Mouse (Mus musculus) lung, embryonic 14.5 days (tissue): Measurements from ENCODE around the gene Tmod2. TPM values are rescaled to one million over a fixed set of nuclear protein-coding genes. Genes with fewer than 3 reads are reported as not detected.
"Not testable (repeated sequence)": the region's sequence is repeated elsewhere in the genome, so short reads cannot be mapped to it uniquely, and the experiment has no call there.

Experiments
- ATAC-seq: fragments of 200-750 bp; cut with Nextera tagmentation; 2 replicates; pipeline ENCODE4 v1.8.0; 2017; ENCODE audit warnings: mild to moderate bottlenecking, moderate TSS enrichment, moderate library complexity; ENCODE audit not compliant: insufficient read depth
- DNase-seq: peaks from one replicate; pipeline ENCODE4 v3.0.0-alpha.2; 2015
- H3K27ac ChIP-seq: fragments of 300-500 bp; sonication (generic); 2 replicates; pipeline ENCODE4 v1.5.1; 2014; ENCODE audit warnings: low read depth, mild to moderate bottlenecking, moderate library complexity
- H3K27me3 ChIP-seq: fragments of 300-500 bp; sonication (generic); 2 replicates; pipeline ENCODE4 v1.6.1; 2014; ENCODE audit warnings: low read length, control low read depth; ENCODE audit not compliant: insufficient read depth
- H3K36me3 ChIP-seq: fragments of 300-500 bp; sonication (generic); 2 replicates; pipeline ENCODE4 v1.6.1; 2014; ENCODE audit warnings: control low read depth; ENCODE audit not compliant: insufficient read depth
- H3K4me1 ChIP-seq: fragments of 300-500 bp; sonication (generic); 2 replicates; pipeline ENCODE4 v1.6.1; 2014; ENCODE audit warnings: antibody characterized with exemption, control low read depth; ENCODE audit not compliant: insufficient read depth
- H3K4me2 ChIP-seq: fragments of 300-500 bp; sonication (generic); 2 replicates; pipeline ENCODE4 v1.6.1; 2014; ENCODE audit warnings: mild to moderate bottlenecking
- H3K4me3 ChIP-seq: fragments of 300-500 bp; sonication (generic); 2 replicates; pipeline ENCODE4 v1.5.1; 2014; ENCODE audit warnings: low read depth, low read length
- H3K9ac ChIP-seq: fragments of 300-500 bp; sonication (generic); 2 replicates; pipeline ENCODE4 v1.6.1; 2014
- H3K9me3 ChIP-seq: fragments of 300-500 bp; sonication (generic); 2 replicates; pipeline ENCODE4 v1.6.1; 2016; ENCODE audit warnings: low read depth, low read length, control low read depth
- CTCF ChIP-seq: IDR thresholded peaks from 2 replicates; pipeline ENCODE4 v1.5.1; 2016; ENCODE audit warnings: antibody characterized with exemption, low read depth
- whole genome bisulfite sequencing: fragments of 180-500 bp; shearing (Covaris S2); extraction: QIAGEN DNeasy Blood & Tissue Kit; methylation state at CpG from one replicate; pipeline ENCODE4 v1.1.7; 2014; 5-methylcytosine and 5-hydroxymethylcytosine counted together
- polyA plus RNA-seq: library from polyadenylated mRNA; unstranded; fragments of >200 nt; fragmentation: Nextera tagmentation; extraction: Ambion mirVana; gene quantifications from 2 replicates; pipeline ENCODE4 v1.2.1, GENCODE M21; 2014

Tmod2 gene
- polyA plus RNA-seq, 1 experiment from 2014 or later = 8.0 TPM

GRCm38 (mm10) chr9:75534431-75534962, 76.6 kb downstream of the Tmod2 start:
- 90% methylated on average over 8 of the region's 8 CpGs for WGBS
- Histone ChIP-seq H3K4me3 (no peak overlapping the region), H3K27ac (no peak overlapping the region), H3K4me2 (no peak overlapping the region), H3K27me3 (no peaks in the 10 kb centered on the region), H3K36me3 (peaks cover 16% of the 10 kb centered on the region; the same call in 1 of the 2 replicates), H3K9me3 (no peaks in the 10 kb centered on the region), H3K9ac (no peak overlapping the region), H3K4me1 (no peaks in the 10 kb centered on the region)
- DNase-seq (no peak), ATAC-seq (no peak)
- TF ChIP-seq CTCF = no peak

- not testable (repeated sequence) for H3K4me1 ChIP-seq, H3K4me3 ChIP-seq, H3K9ac ChIP-seq, H3K4me2 ChIP-seq, H3K9me3 ChIP-seq, ATAC-seq, H3K27me3 ChIP-seq, DNase-seq, H3K27ac ChIP-seq
- WGBS = 71% methylated on average over 8 of the region's 9 CpGs
- H3K36me3 ChIP-seq = peaks cover 22% of the 10 kb centered on the region
Observed at GRCm38 (mm10) chr9:75532989-75533388, 78.1 kb downstream of the Tmod2 start.

GRCm38 (mm10) chr9:75532461-75532860, 78.7 kb downstream of the Tmod2 start:
- TF ChIP-seq CTCF = no peak
- H3K9me3 ChIP-seq = no peaks in the 10 kb centered on the region
- H3K9ac ChIP-seq = no peak overlapping the region
- H3K27me3 ChIP-seq = no peaks in the 10 kb centered on the region
- ATAC-seq (no peak), DNase-seq (no peak)
- no peak overlapping the region for H3K27ac ChIP-seq
- H3K4me2 ChIP-seq = no peak overlapping the region
- WGBS = 73% methylated on average over 7 of the region's 7 CpGs
- peaks cover 25% of the 10 kb centered on the region for H3K36me3 ChIP-seq
- H3K4me3 ChIP-seq = no peak overlapping the region
- H3K4me1 ChIP-seq = no peaks in the 10 kb centered on the region

GRCm38 (mm10) chr9:75529358-75529757, 81.8 kb downstream of the Tmod2 start:
- 81% methylated on average over 5 of the region's 5 CpGs for WGBS
- H3K4me2 ChIP-seq = no peak overlapping the region
- H3K27ac ChIP-seq = no peak overlapping the region
- ATAC-seq (no peak), DNase-seq (no peak)
- H3K4me1 ChIP-seq = no peaks in the 10 kb centered on the region
- H3K9ac ChIP-seq = no peak overlapping the region
- H3K9me3 ChIP-seq = no peaks in the 10 kb centered on the region
- H3K36me3 ChIP-seq = peaks cover 25% of the 10 kb centered on the region
- no peak overlapping the region for H3K4me3 ChIP-seq
- no peak for TF ChIP-seq CTCF
- no peaks in the 10 kb centered on the region for H3K27me3 ChIP-seq

GRCm38 (mm10) chr9:75528096-75528495, 83.0 kb downstream of the Tmod2 start:
- Histone ChIP-seq H3K27me3 (no peaks in the 10 kb centered on the region), H3K9ac (no peak overlapping the region), H3K4me3 (no peak overlapping the region), H3K36me3 (peaks cover 25% of the 10 kb centered on the region), H3K9me3 (no peaks in the 10 kb centered on the region), H3K4me1 (no peaks in the 10 kb centered on the region), H3K4me2 (no peak overlapping the region), H3K27ac (no peak overlapping the region)
- no peak for TF ChIP-seq CTCF
- DNase-seq = no peak
- WGBS = 97% methylated on average over 9 of the region's 9 CpGs
- no peak for ATAC-seq

- ATAC-seq = peak; percentile 54; the same call in 1 of the 2 replicates
Observed at GRCm38 (mm10) chr9:75527368-75528059, 83.6 kb downstream of the Tmod2 start.

GRCm38 (mm10) chr9:75523646-75524045, 87.5 kb downstream of the Tmod2 start:
- WGBS = 62% methylated on average over 6 of the region's 6 CpGs
- ATAC-seq = no peak
- no peak overlapping the region for H3K4me2 ChIP-seq

More at GRCm38 (mm10) chr9:75527368-75528059, 83.6 kb downstream of the Tmod2 start:
- Histone ChIP-seq H3K27me3 (no peaks in the 10 kb centered on the region), H3K4me3 (no peak overlapping the region), H3K9me3 (no peaks in the 10 kb centered on the region), H3K36me3 (peaks cover 25% of the 10 kb centered on the region), H3K27ac (no peak overlapping the region), H3K9ac (no peak overlapping the region), H3K4me1 (no peaks in the 10 kb centered on the region), H3K4me2 (no peak overlapping the region)
- peak; percentile 66 for DNase-seq
- no peak for TF ChIP-seq CTCF
- 68% methylated on average over 13 of the region's 13 CpGs for WGBS

More at GRCm38 (mm10) chr9:75523646-75524045, 87.5 kb downstream of the Tmod2 start:
- H3K4me3 ChIP-seq = no peak overlapping the region
- H3K9ac ChIP-seq = no peak overlapping the region
- no peaks in the 10 kb centered on the region for H3K4me1 ChIP-seq
- H3K9me3 ChIP-seq = no peaks in the 10 kb centered on the region
- no peaks in the 10 kb centered on the region for H3K27me3 ChIP-seq
- no peak for TF ChIP-seq CTCF
- H3K36me3 ChIP-seq = peaks cover 9% of the 10 kb centered on the region; the same call in 1 of the 2 replicates
- no peak for DNase-seq
- H3K27ac ChIP-seq = no peak overlapping the region
